Mouse (Mus musculus) forebrain, embryonic 13.5 days (tissue): ENCODE measurements around the gene Mcub. TPM values are rescaled to one million over a fixed set of nuclear protein-coding genes. Genes with fewer than 3 reads are reported as not detected.

Experiments
- ATAC-seq: fragments of 200-750 bp; cut with Nextera tagmentation; 2 replicates; pipeline ENCODE4 v1.8.0; 2017
- H3K27ac ChIP-seq: fragments of 300-500 bp; sonication (generic); 2 replicates; pipeline ENCODE4 v1.5.1; 2015; ENCODE audit warnings: inconsistent platforms, mild to moderate bottlenecking, moderate library complexity
- H3K27me3 ChIP-seq: fragments of 300-500 bp; sonication (generic); 2 replicates; pipeline ENCODE4 v1.6.1; 2015; ENCODE audit warnings: mild to moderate bottlenecking, inconsistent platforms
- H3K36me3 ChIP-seq: fragments of 300-500 bp; sonication (generic); 2 replicates; pipeline ENCODE4 v1.6.1; 2015; ENCODE audit warnings: mild to moderate bottlenecking, inconsistent platforms; ENCODE audit not compliant: poor library complexity, severe bottlenecking
- H3K4me1 ChIP-seq: fragments of 300-500 bp; sonication (generic); 2 replicates; pipeline ENCODE4 v1.6.1; 2015; ENCODE audit warnings: inconsistent platforms
- H3K4me2 ChIP-seq: fragments of 300-500 bp; sonication (generic); 2 replicates; pipeline ENCODE4 v1.6.1; 2015; ENCODE audit warnings: inconsistent platforms, mild to moderate bottlenecking, moderate library complexity
- H3K4me3 ChIP-seq: fragments of 300-500 bp; sonication (generic); 2 replicates; pipeline ENCODE4 v1.5.1; 2015; ENCODE audit warnings: mild to moderate bottlenecking, inconsistent platforms
- H3K9ac ChIP-seq: fragments of 300-500 bp; sonication (generic); 2 replicates; pipeline ENCODE4 v1.6.1; 2015; ENCODE audit warnings: mild to moderate bottlenecking, inconsistent platforms
- H3K9me3 ChIP-seq: fragments of 300-500 bp; sonication (generic); replicated peaks from 2 replicates; pipeline ENCODE4 v1.6.1; 2016; ENCODE audit warnings: inconsistent platforms
- WGBS: fragments of 180-500 bp; shearing (Covaris S2); methylation state at CpG from one replicate; pipeline ENCODE4 v1.1.7; 2015; 5-methylcytosine and 5-hydroxymethylcytosine counted together
- polyA plus RNA-seq: library from polyadenylated mRNA; unstranded; fragments of >200 nt; fragmentation: Nextera tagmentation; extraction: Ambion mirVana; gene quantifications from 2 replicates; pipeline ENCODE4 v1.2.1, GENCODE M21; 2015

Mcub gene
- polyA plus RNA-seq, 1 experiment from 2014 or later, result 6.7 TPM

GRCm38 (mm10) chr3:129981756-129982155, 11.8 kb upstream of the Mcub start:
- H3K4me3 ChIP-seq, result no peak overlapping the region
- 88% methylated on average over 11 of the region's 11 CpGs for WGBS
- no peak for ATAC-seq
- H3K9me3 ChIP-seq, result no peaks in the 10 kb centered on the region
- H3K4me2 ChIP-seq, result no peak overlapping the region
- peaks cover 50% of the 10 kb centered on the region for H3K36me3 ChIP-seq
- H3K27me3 ChIP-seq, result no peaks in the 10 kb centered on the region
- H3K4me1 ChIP-seq, result no peaks in the 10 kb centered on the region
- H3K27ac ChIP-seq, result no peak overlapping the region
- H3K9ac ChIP-seq, result no peak overlapping the region

DNA sequence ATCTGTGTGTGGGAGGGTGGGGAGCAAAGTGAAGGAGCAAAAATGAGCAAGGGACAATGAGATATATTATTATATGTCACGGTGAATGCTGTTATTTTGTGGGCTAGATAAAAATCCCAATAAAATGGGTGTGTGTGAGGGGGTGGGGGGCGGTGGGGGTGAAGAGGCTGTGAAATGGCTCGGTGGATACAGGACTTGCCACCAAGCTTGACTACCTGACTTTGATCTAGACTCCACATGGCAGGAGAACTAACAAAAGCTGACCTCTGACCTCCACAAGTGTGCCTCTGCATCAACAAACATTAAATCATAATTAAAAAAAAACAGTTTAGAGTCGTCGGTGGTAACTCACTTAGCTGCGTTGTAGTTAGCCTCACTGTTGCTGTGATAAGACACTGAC, 9.5 kb upstream of the Mcub start:
- Histone ChIP-seq H3K9me3 (no peaks in the 10 kb centered on the region), H3K4me1 (no peaks in the 10 kb centered on the region), H3K4me3 (no peak overlapping the region), H3K9ac (no peak overlapping the region), H3K27ac (no peak overlapping the region), H3K27me3 (no peaks in the 10 kb centered on the region), H3K36me3 (peaks cover 29% of the 10 kb centered on the region), H3K4me2 (no peak overlapping the region)
- no peak for ATAC-seq
- WGBS, result 71% methylated on average over 6 of the region's 6 CpGs

- ATAC-seq, result no peak
- no peak overlapping the region for H3K4me2 ChIP-seq
- WGBS, result 93% methylated on average over 9 of the region's 9 CpGs
Measured at GRCm38 (mm10) chr3:129978716-129979115, 8.7 kb upstream of the Mcub start.

GRCm38 (mm10) chr3:129976317-129976716, 6.3 kb upstream of the Mcub start:
- Histone ChIP-seq H3K4me2 (no peak overlapping the region), H3K4me3 (no peak overlapping the region), H3K27ac (no peak overlapping the region), H3K27me3 (no peaks in the 10 kb centered on the region), H3K9ac (no peak overlapping the region), H3K36me3 (peaks cover 1% of the 10 kb centered on the region), H3K4me1 (peaks cover 1% of the 10 kb centered on the region; the same call in 1 of the 2 replicates), H3K9me3 (no peaks in the 10 kb centered on the region)
- ATAC-seq, result no peak
- 85% methylated on average over 5 of the region's 5 CpGs for WGBS

More at GRCm38 (mm10) chr3:129978716-129979115, 8.7 kb upstream of the Mcub start:
- Histone ChIP-seq H3K4me3 (no peak overlapping the region), H3K36me3 (peaks cover 21% of the 10 kb centered on the region), H3K27me3 (no peaks in the 10 kb centered on the region), H3K4me1 (no peaks in the 10 kb centered on the region), H3K9ac (no peak overlapping the region), H3K27ac (no peak overlapping the region), H3K9me3 (no peaks in the 10 kb centered on the region)

- peak overlapping the region; percentile 59 for H3K4me3 ChIP-seq
- peaks cover 15% of the 10 kb centered on the region; the same call in 1 of the 2 replicates for H3K27me3 ChIP-seq
- peak overlapping the region; percentile 74 for H3K27ac ChIP-seq
- 0 out of 2 replicates have a peak overlapping the region, but pooled peaks have one; percentile 71 for H3K9ac ChIP-seq
- H3K4me1 ChIP-seq, result peaks cover 23% of the 10 kb centered on the region
- peak; percentile 96 for ATAC-seq
- H3K36me3 ChIP-seq, result no peaks in the 10 kb centered on the region
- H3K4me2 ChIP-seq, result peak overlapping the region; percentile 100
- no peaks in the 10 kb centered on the region for H3K9me3 ChIP-seq
- WGBS, result 6% methylated on average over 19 of the region's 19 CpGs
Measured at GRCm38 (mm10) chr3:129970529-129971515, 816 bp upstream of the Mcub start.

DNA sequence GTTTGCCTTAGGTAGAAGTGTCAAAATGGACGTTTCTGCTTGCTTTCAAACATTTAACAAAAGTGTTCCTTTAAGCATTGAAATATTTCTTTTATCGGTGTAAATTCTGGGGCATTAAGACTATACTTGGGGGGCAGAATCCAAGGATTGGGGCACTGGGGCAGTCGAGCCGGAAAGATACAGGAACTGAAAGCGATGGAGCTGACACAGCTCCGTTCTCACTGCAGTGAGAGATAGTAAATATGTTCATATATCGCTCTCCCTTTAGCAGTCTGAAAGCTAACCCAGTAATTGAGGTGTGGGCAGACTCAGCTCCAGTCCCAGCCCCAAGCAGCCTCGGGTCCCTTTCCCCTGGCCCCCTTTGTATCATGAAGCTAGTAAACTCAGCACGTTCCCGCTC, 975 bp downstream of the Mcub start:
- 36% methylated on average over 10 of the region's 10 CpGs for WGBS
- no peak overlapping the region for H3K27ac ChIP-seq
- peak overlapping the region; percentile 59 for H3K4me3 ChIP-seq
- peak overlapping the region; percentile 100 for H3K4me2 ChIP-seq
- peaks cover 15% of the 10 kb centered on the region; the same call in 1 of the 2 replicates for H3K27me3 ChIP-seq
- no peaks in the 10 kb centered on the region for H3K36me3 ChIP-seq
- H3K9me3 ChIP-seq, result no peaks in the 10 kb centered on the region
- peak overlapping the region; percentile 71 for H3K9ac ChIP-seq
- ATAC-seq, result no peak
- peaks cover 23% of the 10 kb centered on the region for H3K4me1 ChIP-seq

GRCm38 (mm10) chr3:129967874-129968273, 2.1 kb downstream of the Mcub start:
- ATAC-seq, result no peak
- Histone ChIP-seq H3K9ac (no peak overlapping the region), H3K27ac (no peak overlapping the region), H3K4me3 (no peak overlapping the region), H3K9me3 (no peaks in the 10 kb centered on the region), H3K36me3 (no peaks in the 10 kb centered on the region), H3K27me3 (peaks cover 15% of the 10 kb centered on the region; the same call in 1 of the 2 replicates), H3K4me1 (peaks cover 24% of the 10 kb centered on the region), H3K4me2 (no peak overlapping the region)
- WGBS, result 79% methylated on average over 9 of the region's 9 CpGs

- Histone ChIP-seq H3K9me3 (no peaks in the 10 kb centered on the region), H3K9ac (no peak overlapping the region), H3K36me3 (no peaks in the 10 kb centered on the region), H3K4me2 (no peak overlapping the region), H3K27ac (no peak overlapping the region), H3K27me3 (peaks cover 14% of the 10 kb centered on the region; the same call in 1 of the 2 replicates), H3K4me3 (no peak overlapping the region), H3K4me1 (peaks cover 13% of the 10 kb centered on the region)
- WGBS, result 93% methylated on average over 8 of the region's 8 CpGs
- ATAC-seq, result no peak
Measured at GRCm38 (mm10) chr3:129964681-129965080, 5.3 kb downstream of the Mcub start.

- H3K4me3 ChIP-seq, result no peak overlapping the region
- H3K9me3 ChIP-seq, result no peaks in the 10 kb centered on the region
- WGBS, result 58% methylated on average over 8 of the region's 8 CpGs
- no peak overlapping the region for H3K9ac ChIP-seq
- no peaks in the 10 kb centered on the region for H3K36me3 ChIP-seq
- H3K4me2 ChIP-seq, result no peak overlapping the region
- peaks cover 8% of the 10 kb centered on the region for H3K4me1 ChIP-seq
- ATAC-seq, result no peak
- no peak overlapping the region for H3K27ac ChIP-seq
- H3K27me3 ChIP-seq, result no peaks in the 10 kb centered on the region
Measured at GRCm38 (mm10) chr3:129962533-129962932, 7.5 kb downstream of the Mcub start.

- Histone ChIP-seq H3K27ac (no peak overlapping the region), H3K9me3 (no peaks in the 10 kb centered on the region), H3K4me1 (no peaks in the 10 kb centered on the region), H3K4me3 (no peak overlapping the region), H3K4me2 (no peak overlapping the region), H3K36me3 (no peaks in the 10 kb centered on the region), H3K27me3 (no peaks in the 10 kb centered on the region), H3K9ac (no peak overlapping the region)
- no peak for ATAC-seq
- 86% methylated on average over 4 of the region's 4 CpGs for WGBS
Measured at GRCm38 (mm10) chr3:129953296-129953695, 16.7 kb downstream of the Mcub start.

GRCm38 (mm10) chr3:129949158-129949773, 20.7 kb downstream of the Mcub start:
- H3K4me3 ChIP-seq, result no peak overlapping the region
- no peaks in the 10 kb centered on the region for H3K27me3 ChIP-seq
- H3K27ac ChIP-seq, result no peak overlapping the region
- no peaks in the 10 kb centered on the region for H3K36me3 ChIP-seq
- H3K4me1 ChIP-seq, result no peaks in the 10 kb centered on the region
- 79% methylated on average over 5 of the region's 5 CpGs for WGBS
- no peak overlapping the region for H3K9ac ChIP-seq
- H3K9me3 ChIP-seq, result no peaks in the 10 kb centered on the region
- no peak for ATAC-seq
- H3K4me2 ChIP-seq, result no peak overlapping the region

DNA sequence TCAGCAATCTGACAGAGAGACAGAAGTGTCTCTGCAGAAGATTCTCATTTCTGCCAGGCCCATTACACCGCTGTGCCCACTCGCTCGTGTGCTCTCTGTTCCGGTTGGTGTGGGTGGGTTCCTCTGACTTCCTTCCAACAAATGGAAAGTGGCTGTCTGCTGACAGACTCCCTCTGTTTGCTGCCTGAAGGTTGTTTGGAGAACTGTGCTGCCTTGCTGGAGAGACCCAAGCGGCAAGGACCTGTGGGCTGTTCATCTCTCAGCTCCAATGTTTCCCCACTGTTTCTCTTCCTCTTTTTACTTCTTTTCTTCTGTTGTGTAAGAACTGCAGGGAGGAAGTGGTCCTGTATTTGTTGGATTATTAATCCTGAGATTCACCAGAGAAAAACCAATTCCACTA, 21.6 kb downstream of the Mcub start:
- H3K9ac ChIP-seq, result no peak overlapping the region
- no peaks in the 10 kb centered on the region for H3K27me3 ChIP-seq
- no peaks in the 10 kb centered on the region for H3K4me1 ChIP-seq
- WGBS, result 91% methylated on average over 5 of the region's 5 CpGs
- H3K4me3 ChIP-seq, result no peak overlapping the region
- H3K4me2 ChIP-seq, result no peak overlapping the region
- H3K36me3 ChIP-seq, result no peaks in the 10 kb centered on the region
- H3K27ac ChIP-seq, result no peak overlapping the region
- no peak for ATAC-seq
- no peaks in the 10 kb centered on the region for H3K9me3 ChIP-seq
